Mouse (Mus musculus): Measurements from ENCODE around the gene Ugt1a7c.

Ugt1a7c gene

DNA sequence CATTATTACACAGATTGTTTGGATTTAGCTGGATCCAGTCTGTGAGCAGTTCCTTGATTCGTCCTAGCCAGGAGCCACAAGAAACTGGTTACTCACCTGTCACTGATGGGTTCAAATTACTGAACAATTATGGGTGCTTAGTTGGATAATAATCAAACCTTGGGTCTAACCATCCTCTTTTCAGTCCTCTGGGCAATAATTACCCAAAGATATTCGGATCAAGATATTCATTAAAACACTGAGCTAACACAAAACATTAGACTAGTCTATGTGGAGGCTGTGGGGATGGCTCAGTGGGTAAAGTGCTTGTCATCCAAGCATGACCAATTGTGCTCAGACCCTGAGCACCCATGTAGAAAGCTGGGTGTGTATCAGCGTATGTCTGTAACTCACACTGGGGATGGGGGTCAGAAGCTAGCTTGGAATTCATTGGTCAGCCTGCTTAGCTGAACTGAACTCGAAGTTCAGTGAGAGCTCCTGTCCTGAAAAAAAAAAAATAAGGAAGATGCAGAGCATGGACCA is 141.1 kb downstream of the Ugt1a7c start:
- DNase-seq (ENCODE audit: low read depth, low spot score): no peak

DNA sequence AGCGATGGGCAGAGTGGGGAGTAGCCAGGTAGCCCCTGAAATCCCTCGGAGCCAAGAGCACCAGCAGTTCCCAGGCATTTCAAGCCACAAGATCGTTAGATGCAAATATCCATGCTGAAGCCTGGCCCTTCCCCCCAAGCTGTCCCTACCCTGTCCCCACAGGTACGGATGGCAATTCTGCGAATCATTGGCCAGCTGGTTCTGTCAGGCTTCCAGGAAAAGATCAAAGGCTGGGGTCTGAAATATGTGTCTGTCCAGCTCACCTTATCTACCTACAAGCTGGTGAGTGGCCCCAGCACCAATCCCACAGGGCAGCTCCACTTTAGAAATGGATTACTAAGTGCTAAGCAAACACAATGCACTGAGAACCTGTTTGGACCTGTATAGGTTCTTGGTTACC is 142.4 kb downstream of the Ugt1a7c start:
- no peak for DNase-seq (ENCODE audit: low read depth, low spot score)

DNA sequence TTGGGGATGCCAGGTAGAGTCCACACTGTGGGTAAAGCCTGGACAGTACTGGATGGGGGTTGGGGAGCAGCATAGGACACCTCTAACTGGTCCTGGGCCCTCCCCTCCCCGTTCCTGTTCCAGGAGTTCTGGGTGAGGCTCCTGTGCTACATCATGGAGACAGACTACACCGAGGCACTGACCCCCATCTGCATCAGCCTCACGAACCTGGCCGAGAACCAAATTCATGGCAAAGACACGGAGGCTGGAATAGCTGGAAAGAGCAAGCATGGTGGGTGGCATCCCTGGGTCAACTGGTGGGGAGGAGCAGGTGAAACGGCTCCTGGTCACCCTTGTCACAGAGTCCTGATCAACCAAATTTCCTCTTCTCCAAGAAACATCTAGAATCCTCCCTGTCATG is 143.9 kb downstream of the Ugt1a7c start:
- DNase-seq (ENCODE audit: low read depth, low spot score): no peak

DNA sequence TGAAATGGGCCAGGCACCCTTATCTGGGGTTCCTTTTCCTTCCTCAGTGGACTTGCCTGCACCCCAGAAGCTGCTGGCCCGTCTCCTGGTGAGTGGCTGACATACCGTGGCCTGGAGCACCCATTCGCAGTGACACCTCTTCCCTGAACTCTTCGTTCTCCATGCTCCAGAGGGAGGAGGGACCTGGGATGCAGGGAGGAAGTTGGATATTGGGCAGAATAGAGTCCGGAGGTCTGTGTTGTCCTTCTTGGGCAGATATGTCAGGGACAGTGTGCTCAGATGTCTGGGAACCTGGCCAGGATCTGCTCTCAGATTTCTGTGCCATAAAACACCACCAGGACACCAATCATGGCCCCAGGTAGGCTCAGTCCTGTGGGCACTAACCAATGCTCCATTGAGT is 145.2 kb downstream of the Ugt1a7c start:
- DNase-seq (ENCODE audit: low read depth, low spot score): no peak

DNA sequence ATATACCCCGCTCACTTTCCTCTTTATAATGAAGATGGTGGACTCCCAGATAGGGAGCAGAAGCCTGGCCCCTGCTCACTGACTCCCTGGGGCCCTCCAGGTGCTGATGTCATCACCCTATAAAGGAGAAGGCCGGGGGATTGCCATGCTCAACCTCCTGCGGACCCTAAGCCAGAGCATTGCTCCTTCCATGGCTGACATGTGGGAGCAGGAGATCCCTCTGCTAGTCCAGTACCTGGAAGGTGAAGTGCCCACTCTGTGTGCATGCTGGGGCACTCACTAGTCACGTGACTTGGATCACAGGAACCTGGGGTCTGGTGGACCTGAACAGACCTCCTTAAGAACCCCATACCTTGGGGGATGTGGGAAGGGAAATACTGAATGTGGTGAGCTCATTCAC is 145.7 kb downstream of the Ugt1a7c start:
- no peak for DNase-seq (ENCODE audit: low read depth, low spot score)

DNA sequence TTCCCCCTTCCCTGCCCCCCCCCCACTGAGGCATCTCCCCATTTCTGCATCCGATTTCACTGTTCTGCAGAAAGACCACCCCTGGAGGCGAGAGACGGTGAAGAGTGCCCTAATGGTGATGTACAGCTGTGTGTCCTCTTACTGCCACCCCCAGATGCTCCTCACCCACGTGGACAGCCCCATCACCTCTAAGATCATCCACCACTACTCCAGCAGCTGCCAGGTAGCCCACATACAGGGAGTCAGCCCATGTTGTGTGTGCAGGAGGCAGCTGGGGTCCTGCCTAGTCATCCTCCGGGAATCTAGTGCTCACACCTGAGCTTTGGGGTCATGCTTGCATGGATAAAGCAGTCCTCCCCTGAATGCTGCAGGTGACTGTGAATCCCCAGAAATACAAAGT is 149.0 kb downstream of the Ugt1a7c start:
- DNase-seq (ENCODE audit: low read depth, low spot score): no peak

DNA sequence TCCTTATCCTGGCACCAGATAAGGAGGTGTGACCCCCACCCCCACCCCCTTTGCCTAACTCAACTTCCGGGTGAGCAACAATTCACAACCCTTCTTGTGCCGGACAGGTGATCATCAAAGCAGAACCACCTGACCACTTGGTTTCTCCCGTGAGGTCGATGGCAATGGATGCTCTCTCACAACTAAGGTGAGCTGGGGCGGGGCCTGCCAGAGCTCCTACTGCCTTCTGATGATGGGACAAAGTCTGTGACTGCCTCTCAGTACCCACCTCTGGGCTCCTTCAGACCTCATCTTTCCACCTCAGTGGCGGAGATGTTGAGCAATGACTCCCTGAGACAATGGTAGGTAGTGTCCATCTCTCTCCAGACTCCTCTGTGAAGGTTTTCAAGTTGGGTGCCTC is 151.0 kb downstream of the Ugt1a7c start:
- DNase-seq (ENCODE audit: low read depth, low spot score): no peak

DNA sequence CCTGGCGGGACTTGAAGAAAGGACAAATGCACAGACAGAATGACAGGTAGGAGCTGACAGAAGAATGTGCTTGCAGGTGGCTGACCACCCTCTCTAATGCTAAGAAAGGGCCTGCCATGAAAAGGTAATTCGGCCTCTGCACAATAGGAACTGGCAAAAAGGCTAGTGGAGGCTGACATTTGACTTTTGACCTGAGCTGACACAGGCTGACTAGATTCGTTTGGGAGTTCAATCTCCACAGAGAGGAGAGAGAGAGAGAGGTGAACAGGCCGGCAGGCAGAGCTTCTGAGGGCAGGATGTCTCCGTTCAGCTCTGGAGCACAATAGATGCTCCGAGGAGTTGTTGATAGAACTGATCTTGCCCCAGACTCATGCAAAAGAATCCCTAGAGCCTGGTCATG is 151.5 kb downstream of the Ugt1a7c start:
- no peak for DNase-seq (ENCODE audit: low read depth, low spot score)

DNA sequence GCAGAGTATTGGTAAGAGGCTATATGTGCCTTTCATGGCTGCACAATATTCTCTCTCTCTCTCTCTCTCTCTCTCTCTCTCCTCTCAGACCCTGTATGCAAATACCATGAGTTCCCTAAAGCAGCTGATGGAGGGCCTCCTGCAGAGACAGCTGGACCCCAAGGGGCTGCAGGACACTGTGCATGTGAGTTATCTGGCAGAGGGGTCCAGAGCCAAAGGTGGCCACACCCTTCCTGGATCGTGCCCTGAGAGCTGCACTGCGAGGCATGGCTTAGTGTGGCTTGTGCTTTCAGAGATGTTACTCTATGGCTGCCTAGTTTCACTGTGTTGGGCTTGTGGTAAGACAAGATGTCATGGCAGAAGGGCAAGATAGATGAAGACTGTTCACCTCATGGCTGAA is 152.8 kb downstream of the Ugt1a7c start:
- DNase-seq (ENCODE audit: low read depth, low spot score): no peak

DNA sequence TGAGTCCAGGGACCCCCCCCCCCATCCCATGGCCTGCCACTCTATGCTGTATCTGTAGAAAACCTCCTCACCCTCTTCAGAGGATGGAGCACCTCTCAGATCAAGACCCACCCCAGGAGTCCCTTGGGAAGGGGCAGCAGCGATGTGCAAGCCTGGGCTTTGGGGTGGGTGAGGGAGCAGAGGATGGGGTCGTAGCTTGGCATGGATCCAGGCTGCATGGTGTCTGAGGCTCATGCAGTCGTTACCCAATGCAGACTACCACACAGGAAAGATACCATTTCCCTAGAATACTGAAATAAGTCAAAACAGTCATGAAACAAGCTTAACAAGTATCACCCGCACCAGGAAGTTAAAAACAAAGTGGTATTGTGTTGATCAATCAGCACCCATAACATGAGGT is 153.8 kb downstream of the Ugt1a7c start:
- no peak for DNase-seq (ENCODE audit: low read depth, low spot score)

DNA sequence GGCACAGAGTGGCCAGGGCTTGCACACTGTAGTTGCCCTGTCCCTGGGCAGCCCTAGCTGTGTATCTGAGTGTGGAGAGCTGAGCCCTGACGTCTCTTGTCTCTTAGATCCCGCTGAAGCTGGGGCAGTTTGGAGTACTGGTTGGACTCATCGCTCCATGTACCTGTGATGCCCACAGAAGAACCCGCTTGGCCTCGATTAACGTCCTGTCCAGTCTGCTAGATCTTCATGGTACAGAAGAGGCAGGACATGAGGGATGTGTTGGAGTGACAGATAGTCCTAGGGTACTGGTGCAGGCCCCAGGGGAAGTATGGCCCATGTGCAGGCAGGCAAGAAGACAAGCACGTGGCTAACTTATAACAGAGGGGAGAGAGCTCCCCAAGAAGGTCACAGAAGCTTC is 154.7 kb downstream of the Ugt1a7c start:
- no peak for DNase-seq (ENCODE audit: low read depth, low spot score)

DNA sequence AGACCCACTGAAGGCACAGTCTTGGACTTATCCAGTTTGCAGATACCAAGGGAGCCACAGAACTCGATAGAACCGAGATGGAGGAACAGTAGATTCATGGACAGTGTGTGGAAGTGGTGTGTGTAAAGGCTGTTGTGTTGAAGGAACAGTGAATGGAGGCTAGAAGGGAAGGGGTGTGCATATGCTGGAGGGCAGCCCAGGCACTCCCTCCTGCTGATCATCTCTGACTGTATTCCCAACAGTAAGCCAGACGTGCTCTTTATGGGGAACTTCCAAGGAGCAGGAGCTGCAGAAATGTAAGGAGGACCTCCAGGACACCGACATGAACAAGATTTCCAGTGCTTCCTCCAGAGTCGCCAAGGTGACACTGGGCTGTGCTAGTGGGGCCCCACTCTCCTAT is 155.2 kb downstream of the Ugt1a7c start:
- no peak for DNase-seq (ENCODE audit: low read depth, low spot score)

DNA sequence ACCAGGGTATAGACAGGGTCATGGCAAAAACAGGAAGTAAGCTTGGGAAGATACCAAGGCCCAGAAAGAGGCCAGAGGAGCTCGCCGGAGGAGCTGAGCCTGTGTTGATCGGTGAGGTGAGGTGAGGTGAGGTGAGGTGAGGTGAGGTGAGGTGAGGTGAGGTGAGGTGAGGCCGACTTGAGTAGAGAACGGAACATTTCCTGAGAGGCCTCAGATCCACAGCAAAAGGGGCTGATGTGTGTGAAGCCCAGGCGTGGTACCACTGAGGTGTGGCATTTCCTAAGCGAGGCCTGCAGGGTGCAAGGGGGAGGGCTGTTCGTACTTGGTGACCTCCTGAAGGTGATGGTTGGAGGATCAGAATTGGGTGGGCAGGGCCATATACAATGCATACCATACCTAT is 158.2 kb downstream of the Ugt1a7c start:
- DNase-seq (ENCODE audit: low read depth, low spot score): no peak

DNA sequence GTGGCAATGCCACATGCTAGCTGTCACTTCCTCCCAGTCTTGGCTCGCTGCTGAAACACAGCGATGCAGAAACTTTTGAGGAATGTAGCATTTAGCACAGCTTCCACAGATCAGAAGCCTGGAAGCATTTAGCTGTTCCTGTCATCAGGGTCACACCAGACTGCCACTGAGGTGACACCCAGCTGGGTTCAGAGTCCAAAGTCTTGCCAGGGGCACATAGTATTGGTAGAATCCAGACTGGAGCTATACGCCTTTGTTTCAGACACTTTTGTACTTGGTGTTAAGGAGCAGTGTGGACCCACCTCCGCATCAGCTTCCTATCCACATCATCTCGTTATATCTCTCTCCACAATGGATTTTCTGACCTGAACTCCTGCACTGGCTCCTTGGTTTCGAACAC is 158.7 kb downstream of the Ugt1a7c start:
- DNase-seq (ENCODE audit: low read depth, low spot score): no peak

DNA sequence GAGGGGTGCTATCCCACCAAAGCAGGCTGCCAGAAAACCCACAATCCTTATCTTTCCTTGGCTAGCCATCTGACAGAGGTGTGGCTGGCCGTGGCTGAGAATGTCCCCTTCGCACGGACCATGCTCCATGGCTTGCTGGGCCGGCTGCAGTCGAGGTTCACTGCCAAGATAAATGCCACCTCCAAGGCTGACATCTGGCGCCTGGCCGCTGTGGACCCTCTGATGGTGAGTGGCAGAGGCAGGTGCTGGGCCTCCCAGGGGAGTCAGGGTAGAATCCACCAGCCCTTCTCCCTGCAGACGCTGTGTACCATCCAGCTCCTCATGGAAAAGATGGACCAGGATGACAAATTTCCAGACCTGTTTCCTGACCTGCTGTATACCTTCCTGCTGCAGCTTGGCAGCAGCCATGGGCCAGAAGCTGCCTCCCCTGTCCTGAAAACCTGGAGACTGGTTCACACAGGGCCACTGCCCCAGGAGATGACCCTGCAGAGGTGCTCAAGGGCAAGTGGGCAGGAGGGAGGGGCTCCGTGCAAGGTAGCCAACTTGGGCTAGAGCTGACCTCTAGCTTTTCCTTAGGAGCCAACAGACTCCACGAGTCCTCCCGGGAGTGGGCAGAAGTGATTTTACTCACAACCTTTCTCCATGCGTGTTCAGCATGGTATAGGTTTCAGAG is 160.1 kb downstream of the Ugt1a7c start:
- DNase-seq (ENCODE audit: low read depth, low spot score): no peak

DNA sequence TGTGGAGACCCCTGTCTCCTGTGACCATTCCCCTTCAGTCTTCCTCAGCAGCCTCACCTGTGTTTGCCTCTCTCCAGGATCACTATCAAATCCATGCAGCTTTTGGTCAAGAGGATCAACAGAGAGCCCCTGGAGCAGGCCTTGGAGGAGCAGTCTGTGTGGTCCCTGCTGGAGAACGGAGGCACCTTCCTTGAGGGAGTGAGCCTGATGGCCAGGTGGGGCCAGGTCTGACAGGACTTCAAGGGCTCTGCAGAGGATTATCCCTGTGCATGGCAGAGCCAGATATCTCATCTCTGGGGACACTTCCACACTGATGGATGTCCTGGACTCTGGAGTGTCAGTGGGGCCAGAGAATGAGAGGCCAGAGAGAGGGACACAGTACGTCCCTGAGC is 160.6 kb downstream of the Ugt1a7c start:
- DNase-seq (ENCODE audit: low read depth, low spot score): no peak

DNA sequence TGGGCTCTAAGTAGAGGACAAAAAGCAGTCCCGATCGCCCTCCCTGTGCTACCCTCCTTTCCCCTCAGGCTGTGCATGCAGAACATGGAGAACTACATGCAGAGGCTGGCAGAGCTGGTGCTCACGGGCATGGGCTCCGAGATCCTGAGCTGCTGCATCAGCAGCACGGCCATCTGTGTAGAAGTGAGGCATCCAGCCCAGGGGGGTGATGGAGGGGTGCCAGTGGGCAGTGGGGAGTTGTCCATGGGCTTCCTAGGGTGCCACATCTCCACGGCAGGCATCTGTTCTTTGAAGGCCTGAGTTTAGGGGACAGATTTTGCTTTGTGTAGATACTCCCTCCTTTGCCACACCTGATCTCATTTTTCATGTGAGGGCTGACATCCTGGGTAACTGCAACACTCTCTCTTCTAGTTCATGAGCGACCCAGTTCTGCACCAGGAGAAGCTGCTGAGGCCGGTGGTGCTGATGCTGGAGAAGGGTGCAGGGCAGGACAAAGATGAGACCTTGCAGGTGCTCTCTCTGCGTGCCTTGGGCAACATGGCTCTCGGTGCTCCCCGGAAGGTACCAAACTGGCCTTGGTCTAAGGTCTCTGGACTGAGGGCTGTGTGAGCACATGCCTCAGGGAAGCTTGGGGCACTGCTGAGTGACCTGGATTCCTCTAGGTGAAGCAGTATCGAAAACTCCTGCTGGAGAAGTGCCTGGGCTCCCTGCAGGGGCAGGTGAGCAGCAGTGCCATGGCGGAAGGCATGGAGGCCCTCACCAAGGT is 161.3 kb downstream of the Ugt1a7c start:
- no peak for DNase-seq (ENCODE audit: low read depth, low spot score)

DNA sequence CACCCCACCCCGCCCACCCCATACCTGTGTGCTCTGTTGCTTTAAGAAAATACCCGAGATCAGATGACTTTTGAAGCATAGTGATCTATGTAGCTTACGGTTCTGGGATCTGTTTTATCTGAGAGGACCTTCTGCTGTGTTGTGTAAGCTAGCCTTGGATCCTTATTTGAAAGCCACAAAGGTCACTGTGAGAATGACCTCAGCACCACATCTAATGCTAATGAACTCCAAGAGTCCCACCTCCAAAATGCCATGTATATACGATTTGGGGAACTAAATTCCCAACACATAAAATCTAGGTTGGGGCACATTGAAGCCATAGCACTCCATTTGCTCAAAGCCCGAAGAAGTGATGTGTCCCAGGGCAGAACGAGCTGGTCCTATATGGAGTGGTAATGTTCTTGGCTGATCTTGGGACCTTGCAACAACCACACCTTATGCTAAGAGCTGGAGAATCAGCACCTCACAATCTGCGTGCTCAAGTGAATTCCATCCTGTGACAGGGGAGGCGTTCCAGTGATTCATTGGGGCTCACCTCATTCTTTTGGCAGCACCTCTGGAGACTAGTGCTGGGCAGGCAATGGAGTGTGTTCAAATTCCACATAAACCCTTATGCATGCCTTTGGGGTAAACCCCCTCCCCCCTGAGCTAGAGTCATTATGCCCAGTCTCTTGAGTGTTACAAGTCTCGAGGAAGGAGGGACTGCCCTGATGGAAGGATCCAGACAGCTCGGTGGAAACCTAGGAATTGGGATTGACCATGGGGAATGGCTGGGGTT is 162.2 kb downstream of the Ugt1a7c start:
- no peak for DNase-seq (ENCODE audit: low read depth, low spot score)

DNA sequence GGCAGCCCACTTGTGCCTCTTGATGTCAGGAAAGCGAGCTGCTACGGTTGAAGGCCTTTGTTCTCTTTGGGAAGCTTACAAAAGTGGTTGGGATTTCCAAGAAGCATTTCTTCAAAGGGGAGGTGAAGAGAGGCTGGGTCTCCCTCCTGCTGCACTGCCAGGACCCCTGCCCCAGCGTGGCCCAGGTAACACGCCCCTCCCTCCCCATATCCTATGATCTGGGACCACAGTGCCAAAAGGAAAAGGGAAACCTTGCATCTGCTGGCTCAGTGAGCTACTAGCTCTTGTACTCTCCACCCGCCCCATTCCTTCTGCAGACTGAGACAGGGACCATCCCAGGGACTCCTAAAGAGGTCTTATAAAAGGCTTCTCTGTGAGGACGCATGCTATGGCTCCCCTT is 162.8 kb downstream of the Ugt1a7c start:
- DNase-seq (ENCODE audit: low read depth, low spot score): no peak

DNA sequence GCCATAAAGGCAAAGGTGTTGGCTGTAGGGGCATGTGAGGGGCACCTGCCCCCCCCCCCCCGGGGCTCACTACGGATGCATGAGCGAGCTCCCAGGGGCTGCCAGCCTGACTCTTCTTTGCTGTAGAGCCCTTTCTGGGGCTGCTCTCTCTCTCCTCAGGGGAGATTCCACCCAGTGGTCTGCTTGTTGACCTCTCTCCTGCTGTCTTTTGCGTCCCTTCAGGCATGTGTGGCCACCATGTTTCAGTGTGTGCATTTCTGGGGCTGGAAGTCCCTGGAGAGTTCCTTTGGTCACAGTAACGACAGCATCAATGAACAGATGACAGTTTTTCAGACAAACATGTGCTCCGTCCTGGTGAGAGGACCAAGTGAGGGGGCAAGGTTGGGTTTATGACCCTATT is 163.5 kb downstream of the Ugt1a7c start:
- DNase-seq (ENCODE audit: low read depth, low spot score): no peak

DNA sequence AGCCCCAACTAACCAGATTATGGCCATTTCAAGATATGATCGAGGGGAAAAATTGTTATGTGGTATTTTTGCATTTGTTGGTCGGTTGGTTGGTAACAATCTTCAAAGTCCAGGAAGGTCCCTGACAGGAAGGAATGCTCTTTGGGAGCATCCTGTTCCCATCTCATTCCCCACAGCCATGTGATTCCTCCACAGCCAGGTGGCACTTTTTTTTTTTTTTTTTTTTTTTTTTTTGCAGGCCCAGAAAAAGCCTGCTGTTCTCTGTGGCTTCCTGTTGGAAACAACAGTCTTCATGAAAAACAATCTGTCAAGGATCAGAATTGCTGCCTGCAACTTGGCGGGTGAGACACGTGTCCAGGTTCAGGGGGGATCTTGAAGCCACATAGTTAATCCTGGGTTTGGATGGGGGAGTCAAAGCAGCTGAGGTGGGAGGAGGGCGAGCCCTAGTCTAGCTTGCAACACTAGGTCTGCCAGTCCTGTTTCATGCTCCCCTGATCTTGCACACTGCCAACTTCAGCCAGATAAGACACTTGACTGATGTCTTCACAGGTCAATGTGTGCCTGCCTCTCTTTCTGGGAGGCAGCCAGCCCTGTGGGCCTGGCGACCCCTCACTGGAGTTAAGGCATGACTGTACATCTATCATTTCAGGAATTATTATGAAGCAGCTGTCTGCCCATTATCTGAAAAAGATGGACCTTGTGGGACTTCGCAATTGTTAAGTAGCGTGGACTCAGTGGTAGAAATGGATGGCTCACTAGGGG is 164.2 kb downstream of the Ugt1a7c start:
- DNase-seq (ENCODE audit: low read depth, low spot score): no peak

DNA sequence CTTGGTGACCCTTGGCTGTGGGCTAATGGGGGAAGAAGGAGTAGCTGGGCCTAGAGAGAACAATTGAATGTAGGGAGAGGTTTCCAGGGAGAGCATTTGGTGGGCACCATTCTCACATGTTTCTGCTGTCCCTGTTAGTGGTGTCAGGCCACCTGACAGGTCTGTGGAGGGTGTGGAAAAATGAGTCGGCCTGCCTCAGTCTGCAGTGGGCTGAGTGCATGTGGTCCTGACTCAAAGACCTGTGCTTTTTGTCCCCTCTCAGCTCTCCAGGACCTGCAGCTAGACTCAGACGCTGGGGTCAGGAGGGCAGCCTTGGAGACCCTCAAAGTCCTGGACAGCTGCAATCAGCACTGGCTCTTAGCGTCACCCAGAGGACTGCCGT is 164.8 kb downstream of the Ugt1a7c start:
- DNase-seq (ENCODE audit: low read depth, low spot score): no peak

All from c-Kit-negative CD71-positive TER-119-positive erythroid progenitor cells, embryonic 14.5 days (primary cell).